Mouse (Mus musculus) lung, adult 18-20 months (tissue): ENCODE data around the gene Gm10413.
"Not testable (repeated sequence)": the region's sequence is repeated elsewhere in the genome, so short reads cannot be mapped to it uniquely, and the experiment has no call there.

Experiments
- DNase-seq, 2 experiments: peaks; one replicate each; pipeline ENCODE4 v3.0.0; 2022; ENCODE audit warnings: mixed read lengths in 2 of 2

Gm10413 gene

DNA sequence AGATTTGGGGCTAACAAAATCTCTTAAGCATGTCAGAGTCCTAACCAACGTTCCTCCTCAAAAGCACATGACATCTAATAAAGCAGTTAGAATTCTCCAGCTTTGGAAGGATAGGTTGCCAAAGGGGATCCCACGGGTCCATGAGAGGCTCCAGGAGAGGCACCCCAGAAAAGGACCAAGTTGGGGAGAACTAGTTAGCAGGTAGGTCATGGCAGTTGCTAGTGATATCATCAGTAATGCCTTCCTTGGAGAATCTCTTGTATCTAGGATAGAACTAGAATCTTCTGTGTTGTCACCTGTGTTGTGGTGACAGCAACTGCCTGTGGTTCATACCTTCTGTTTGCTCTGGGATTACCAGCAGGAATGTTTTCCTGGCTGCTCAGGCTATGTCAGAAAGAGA lies at the start of gene Gm10413:
Gene Gm10413 (plus strand): TSS at position 301 of the 400 bp plus-strand sequence.
- DNase-seq, result not testable (repeated sequence)

DNA sequence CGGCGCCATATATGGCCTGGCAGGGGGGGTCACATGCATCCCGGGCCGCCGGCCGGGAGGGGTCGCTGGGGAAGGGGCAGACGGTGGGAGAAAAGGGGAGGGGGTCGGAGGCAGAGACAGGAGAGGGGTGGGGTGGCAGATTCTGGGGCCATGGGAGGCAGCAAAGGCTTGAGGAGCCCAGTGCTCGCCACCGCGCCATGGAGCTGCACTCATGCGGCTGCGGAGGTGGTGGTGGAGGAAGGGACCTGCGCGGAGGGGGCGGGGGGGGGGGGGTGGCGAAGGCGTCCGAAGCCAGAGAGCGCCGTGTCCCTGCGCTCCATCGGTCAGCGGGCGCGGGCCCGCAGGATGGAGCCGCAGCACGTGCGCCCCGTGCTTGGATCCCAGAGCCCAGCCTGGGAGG lies 17.4 kb downstream of the Gm10413 start, which contains the start of gene Gm10409:
Gene Gm10409 (plus strand): TSS at position 301 of the 400 bp plus-strand sequence.
- not testable (repeated sequence) for DNase-seq

DNA sequence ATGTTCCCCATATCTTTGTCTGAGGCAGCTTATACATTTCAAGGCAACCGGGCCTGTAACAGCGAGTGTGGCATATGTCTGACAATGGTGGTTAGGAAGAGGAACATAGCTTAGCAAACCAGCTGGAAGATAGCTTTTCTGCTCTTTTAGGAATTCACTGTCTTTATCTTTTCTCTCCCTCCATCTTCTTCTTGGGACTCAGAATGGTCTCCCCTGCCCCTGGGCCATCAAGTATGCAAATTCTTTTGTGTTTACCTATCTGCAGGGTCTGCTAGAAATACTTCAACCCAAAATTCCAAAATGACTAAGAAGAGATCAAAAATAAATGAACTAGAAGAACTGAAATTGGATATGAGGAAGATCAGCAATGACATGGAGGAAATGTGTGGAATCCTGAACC lies 32.9 kb downstream of the Gm10413 start, which contains the start of gene Gm3005:
Gene Gm3005 (plus strand): TSS at position 301 of the 400 bp plus-strand sequence.
- not testable (repeated sequence) for DNase-seq

DNA sequence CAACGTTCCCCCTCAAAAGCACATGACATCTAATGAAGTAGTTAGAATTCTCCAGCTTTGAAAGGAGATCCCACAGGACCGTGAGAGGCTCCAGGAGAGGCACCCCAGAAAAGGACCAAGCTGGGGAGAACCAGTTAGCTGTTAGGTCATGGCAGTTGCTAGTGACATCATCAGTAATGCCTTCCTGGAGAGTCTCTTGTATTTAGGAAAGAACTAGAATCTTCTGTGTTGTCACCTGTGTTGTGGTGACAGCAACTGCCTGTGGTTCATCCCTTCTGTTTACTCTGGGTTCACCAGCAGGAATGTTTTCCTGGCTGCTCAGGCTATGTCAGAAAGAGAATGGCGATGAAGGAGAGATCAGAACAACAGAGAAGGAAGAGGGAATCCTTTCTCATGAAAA lies 54.2 kb downstream of the Gm10413 start, which contains the start of gene Gm10408:
Gene Gm10408 (plus strand): TSS at position 301 of the 400 bp plus-strand sequence.
- DNase-seq, result not testable (repeated sequence)
